Mouse (Mus musculus) testis, adult 2 months (tissue): ENCODE data around the gene Rbm24. TPM values are rescaled to one million over a fixed set of nuclear protein-coding genes. Genes with fewer than 3 reads are reported as not detected.

Experiments
- H3K27ac ChIP-seq: fragments of 200-500 bp; 2 replicates; pipeline ENCODE4 v1.5.1; 2012; ENCODE audit warnings: low read depth, low read length; ENCODE audit not compliant: control insufficient read depth, insufficient read depth
- H3K27me3 ChIP-seq: fragments of 200-500 bp; 2 replicates; pipeline ENCODE4 v1.6.1; 2012; ENCODE audit warnings: mild to moderate bottlenecking, low read length, moderate library complexity; ENCODE audit not compliant: control insufficient read depth, insufficient read depth
- H3K36me3 ChIP-seq: fragments of 200-500 bp; 2 replicates; pipeline ENCODE4 v1.6.1; 2012; ENCODE audit warnings: mild to moderate bottlenecking, low read length; ENCODE audit not compliant: control insufficient read depth, insufficient read depth
- H3K4me1 ChIP-seq: fragments of 200-500 bp; 2 replicates; pipeline ENCODE4 v1.6.1; 2012; ENCODE audit warnings: low read length; ENCODE audit not compliant: control insufficient read depth, insufficient read depth
- H3K4me3 ChIP-seq: fragments of 200-500 bp; 2 replicates; pipeline ENCODE4 v1.5.1; 2012; ENCODE audit warnings: low read depth, mild to moderate bottlenecking, low read length, moderate library complexity, mixed read lengths; ENCODE audit not compliant: control insufficient read depth
- CTCF ChIP-seq: fragments of 200-500 bp; IDR thresholded peaks from 2 replicates; pipeline ENCODE4 v1.5.1; 2012; ENCODE audit warnings: low read depth, mild to moderate bottlenecking, inconsistent platforms, low read length, moderate library complexity; ENCODE audit not compliant: control insufficient read depth, insufficient read depth, insufficient replicate concordance
- POLR2A ChIP-seq: fragments of 200-500 bp; IDR thresholded peaks from 2 replicates; pipeline ENCODE4 v1.6.1; 2012; ENCODE audit warnings: low read depth, mild to moderate bottlenecking, inconsistent platforms, low read length, moderate library complexity; ENCODE audit not compliant: control insufficient read depth
- polyA plus RNA-seq: library from polyadenylated mRNA; depleted of rRNA; stranded (reverse); fragments of >200 nt; gene quantifications from 2 replicates; pipeline ENCODE4 v1.2.3, GENCODE M21; 2012

Rbm24 gene
- polyA plus RNA-seq, 1 experiment: 0.52 TPM

DNA sequence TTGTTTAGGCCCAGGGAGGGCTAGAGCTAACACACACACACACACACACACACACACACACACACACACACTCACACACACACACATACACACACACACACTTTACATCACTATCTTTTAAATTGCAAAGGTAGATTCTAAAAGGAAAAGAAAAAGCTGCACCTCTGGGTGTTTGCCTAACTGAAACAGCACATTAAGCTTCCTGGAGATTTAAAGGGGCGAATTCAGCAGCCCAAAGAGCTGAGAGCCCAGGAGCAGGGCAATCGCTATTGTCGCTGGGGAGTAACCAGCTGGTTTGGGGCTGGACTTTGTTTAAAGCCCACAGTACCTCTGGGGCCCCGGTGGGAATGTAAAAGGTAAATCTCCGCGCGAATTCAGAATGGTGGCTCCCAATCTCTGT, 1.4 kb downstream of the Rbm24 start:
- TF ChIP-seq CTCF (no peak), POLR2A (no peak)
- Histone ChIP-seq H3K36me3 (no peaks in the 10 kb centered on the region), H3K4me1 (peaks cover 13% of the 10 kb centered on the region), H3K4me3 (no peak overlapping the region), H3K27me3 (peaks cover 3% of the 10 kb centered on the region; the same call in 1 of the 2 replicates), H3K27ac (no peak overlapping the region)

- H3K4me3 ChIP-seq: no peak overlapping the region
- H3K27ac ChIP-seq: no peak overlapping the region
These were observed 1.9 kb downstream of the Rbm24 start for GRCm38 (mm10) chr13:46420095-46420494.

GRCm38 (mm10) chr13:46423805-46424204, 5.6 kb downstream of the Rbm24 start:
- H3K36me3 ChIP-seq: no peaks in the 10 kb centered on the region
- TF ChIP-seq POLR2A (no peak), CTCF (no peak)
- no peak overlapping the region for H3K27ac ChIP-seq
- no peak overlapping the region for H3K4me3 ChIP-seq
- H3K27me3 ChIP-seq: 0 out of 2 replicates have a peak, but pooled peaks cover 3% of the 10 kb centered on the region
- H3K4me1 ChIP-seq: peaks cover 6% of the 10 kb centered on the region

More at GRCm38 (mm10) chr13:46420095-46420494, 1.9 kb downstream of the Rbm24 start:
- Histone ChIP-seq H3K4me1 (peaks cover 13% of the 10 kb centered on the region), H3K36me3 (no peaks in the 10 kb centered on the region), H3K27me3 (peaks cover 3% of the 10 kb centered on the region; the same call in 1 of the 2 replicates)
- TF ChIP-seq CTCF: no peak
- TF ChIP-seq POLR2A: no peak

- Histone ChIP-seq H3K4me1 (no peaks in the 10 kb centered on the region; the same call in 1 of the 2 replicates), H3K36me3 (no peaks in the 10 kb centered on the region), H3K27ac (no peak overlapping the region), H3K27me3 (no peaks in the 10 kb centered on the region), H3K4me3 (no peak overlapping the region)
- no peak for TF ChIP-seq CTCF
- no peak for TF ChIP-seq POLR2A
These were observed 6.1 kb downstream of the Rbm24 start for GRCm38 (mm10) chr13:46424376-46424775.

DNA sequence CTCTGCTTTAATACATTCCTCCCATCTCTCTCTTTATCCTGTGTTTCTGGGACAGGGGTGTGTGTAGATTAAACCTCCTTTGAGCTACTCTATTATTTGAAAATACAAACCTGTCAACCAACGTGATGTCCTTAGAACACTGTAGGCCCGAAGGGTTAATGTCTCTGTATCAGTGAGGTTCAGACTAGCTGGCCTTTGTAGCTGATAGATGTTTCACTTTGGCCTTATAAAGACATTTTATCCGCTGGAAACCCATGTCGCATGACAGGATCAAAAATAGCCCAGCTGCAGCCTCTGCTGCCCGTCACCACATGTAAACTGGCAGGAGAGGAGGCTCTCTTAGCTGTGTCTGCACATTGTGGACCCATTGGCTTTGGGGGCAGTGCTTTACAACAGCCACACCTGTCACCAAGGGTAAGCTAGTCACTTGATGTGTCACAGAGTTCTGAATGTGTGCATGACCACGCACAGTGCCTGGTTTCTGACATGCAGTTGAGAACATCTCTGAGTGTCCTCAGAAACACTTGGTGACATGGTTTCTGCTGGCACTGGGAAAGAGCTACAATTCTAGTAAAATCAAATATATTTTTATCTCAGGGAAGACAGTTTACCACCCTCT, 8.5 kb downstream of the Rbm24 start:
- TF ChIP-seq POLR2A (no peak), CTCF (no peak)
- H3K27me3 ChIP-seq: no peaks in the 10 kb centered on the region

GRCm38 (mm10) chr13:46428964-46429363, 10.7 kb downstream of the Rbm24 start:
- TF ChIP-seq CTCF (no peak), POLR2A (no peak)
- Histone ChIP-seq H3K27ac (no peak overlapping the region), H3K36me3 (no peaks in the 10 kb centered on the region), H3K4me3 (no peak overlapping the region), H3K4me1 (no peaks in the 10 kb centered on the region; the same call in 1 of the 2 replicates), H3K27me3 (no peaks in the 10 kb centered on the region)

More for the DNA sequence above, 8.5 kb downstream of the Rbm24 start:
- no peaks in the 10 kb centered on the region; the same call in 1 of the 2 replicates for H3K4me1 ChIP-seq
- H3K4me3 ChIP-seq: no peak overlapping the region
- no peaks in the 10 kb centered on the region for H3K36me3 ChIP-seq
- H3K27ac ChIP-seq: no peak overlapping the region

DNA sequence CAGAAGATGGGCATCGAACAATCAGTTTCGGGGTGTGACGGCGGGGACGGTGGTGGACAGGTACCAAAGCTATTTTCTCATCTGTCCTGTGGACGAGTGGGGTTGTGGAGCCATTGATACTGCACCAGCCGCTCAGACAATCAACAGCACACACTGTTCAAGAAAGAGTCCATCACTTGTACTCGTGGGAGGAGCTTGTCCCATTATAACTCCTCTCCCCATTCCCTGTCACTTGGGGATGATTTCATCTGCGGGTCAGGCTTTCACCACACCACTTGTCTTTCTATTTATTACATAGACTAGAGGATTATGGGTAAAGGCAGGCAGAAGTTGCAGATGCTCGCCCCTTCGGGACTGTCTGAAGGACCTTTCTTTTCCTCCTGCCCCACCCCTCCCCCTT, 11.6 kb downstream of the Rbm24 start:
- H3K4me1 ChIP-seq: no peaks in the 10 kb centered on the region; the same call in 1 of the 2 replicates
- no peaks in the 10 kb centered on the region for H3K27me3 ChIP-seq
- no peaks in the 10 kb centered on the region for H3K36me3 ChIP-seq
- no peak overlapping the region for H3K27ac ChIP-seq
- no peak overlapping the region for H3K4me3 ChIP-seq
- TF ChIP-seq CTCF: no peak
